Mouse (Mus musculus) ES-Bruce4 (cell line): Measurements from ENCODE around the gene Cers1.

Experiments
- CTCF ChIP-seq: IDR thresholded peaks from one replicate; pipeline ENCODE4 v1.8.1; 2011; ENCODE audit warnings: low read depth, low read length
- POLR2A ChIP-seq: IDR thresholded peaks from one replicate; pipeline ENCODE4 v1.8.1; 2011; ENCODE audit warnings: low read length; ENCODE audit not compliant: insufficient read depth

- TF ChIP-seq POLR2A (no peak), CTCF (peak; percentile 56)
Measured at GRCm38 (mm10) chr8:70343696-70344095, 28.1 kb downstream of the Cers1 start.
